Mouse (Mus musculus): Measurements from ENCODE around the gene Tmem8b. TPM values are rescaled to one million over a fixed set of nuclear protein-coding genes. Genes with fewer than 3 reads are reported as not detected.

Tmem8b gene
- polyA plus RNA-seq, 1 experiment from 2014 or later = 2.8 TPM

GRCm38 (mm10) chr4:43703851-43704250, 35.1 kb downstream of the Tmem8b start:
- no peak overlapping the region for H3K9ac ChIP-seq (replicated peaks; ENCODE audit: low read length)
- no peak overlapping the region for H3K4me2 ChIP-seq (replicated peaks; ENCODE audit: low read depth, low read length)
- no peak overlapping the region for H3K4me3 ChIP-seq (ENCODE audit: low read length)
- no peaks in the 10 kb centered on the region for H3K36me3 ChIP-seq (ENCODE audit: insufficient read depth, low read length)
- H3K27ac ChIP-seq (ENCODE audit: low read length) = no peak overlapping the region
- 0 out of 2 replicates have a peak, but pooled peaks have one; percentile 15 for ATAC-seq (ENCODE audit: low FRiP score, low TSS enrichment)
- no peaks in the 10 kb centered on the region for H3K27me3 ChIP-seq (ENCODE audit: insufficient read depth, low read length)
- 0 out of 2 replicates have a peak, but pooled peaks cover 4% of the 10 kb centered on the region for H3K4me1 ChIP-seq (ENCODE audit: insufficient read depth, low read length)
- no peaks in the 10 kb centered on the region for H3K9me3 ChIP-seq (ENCODE audit: low read length)
- 54% methylated on average over 8 of the region's 8 CpGs for WGBS

- no peak overlapping the region for H3K27ac ChIP-seq (ENCODE audit: low read length)
- no peaks in the 10 kb centered on the region for H3K36me3 ChIP-seq (ENCODE audit: insufficient read depth, low read length)
- H3K9me3 ChIP-seq (ENCODE audit: low read length) = no peaks in the 10 kb centered on the region
- H3K4me1 ChIP-seq (ENCODE audit: insufficient read depth, low read length) = 0 out of 2 replicates have a peak, but pooled peaks cover 4% of the 10 kb centered on the region
- H3K27me3 ChIP-seq (ENCODE audit: insufficient read depth, low read length) = no peaks in the 10 kb centered on the region
- no peak overlapping the region for H3K9ac ChIP-seq (replicated peaks; ENCODE audit: low read length)
- no peak for ATAC-seq (ENCODE audit: low FRiP score, low TSS enrichment)
- H3K4me3 ChIP-seq (ENCODE audit: low read length) = no peak overlapping the region
- no peak overlapping the region for H3K4me2 ChIP-seq (replicated peaks; ENCODE audit: low read depth, low read length)
- WGBS = 69% methylated on average over 13 of the region's 13 CpGs
Measured at GRCm38 (mm10) chr4:43705991-43706390, 37.2 kb downstream of the Tmem8b start.

GRCm38 (mm10) chr4:43709869-43710268, 41.1 kb downstream of the Tmem8b start, which contains the start of gene Olfr71:
Gene Olfr71, minus strand, starts transcription at chr4:43710255.
- whole genome bisulfite sequencing = 83% methylated on average over 6 of the region's 6 CpGs
- ATAC-seq (ENCODE audit: low FRiP score, low TSS enrichment) = no peak

GRCm38 (mm10) chr4:43711821-43712220, 43.0 kb downstream of the Tmem8b start:
- no peaks in the 10 kb centered on the region for H3K9me3 ChIP-seq (ENCODE audit: low read length)
- H3K27ac ChIP-seq (ENCODE audit: low read length) = no peak overlapping the region
- 0% methylated on average over 2 of the region's 2 CpGs for WGBS
- no peak overlapping the region for H3K4me2 ChIP-seq (replicated peaks; ENCODE audit: low read depth, low read length)
- no peaks in the 10 kb centered on the region for H3K36me3 ChIP-seq (ENCODE audit: insufficient read depth, low read length)
- ATAC-seq (ENCODE audit: low FRiP score, low TSS enrichment) = no peak
- no peaks in the 10 kb centered on the region for H3K27me3 ChIP-seq (ENCODE audit: insufficient read depth, low read length)
- H3K4me1 ChIP-seq (ENCODE audit: insufficient read depth, low read length) = no peaks in the 10 kb centered on the region
- H3K9ac ChIP-seq (replicated peaks; ENCODE audit: low read length) = no peak overlapping the region
- no peak overlapping the region for H3K4me3 ChIP-seq (ENCODE audit: low read length)

More at GRCm38 (mm10) chr4:43709869-43710268, 41.1 kb downstream of the Tmem8b start, which contains the start of gene Olfr71:
- no peak within 1 kb of the TSS for H3K27ac ChIP-seq (ENCODE audit: low read length)
- H3K9me3 ChIP-seq (ENCODE audit: low read length) = no peaks in the 10 kb centered on the region
- no peaks in the 10 kb centered on the region for H3K4me1 ChIP-seq (ENCODE audit: insufficient read depth, low read length)
- H3K4me2 ChIP-seq (replicated peaks; ENCODE audit: low read depth, low read length) = no peak within 1 kb of the TSS
- H3K36me3 ChIP-seq (ENCODE audit: insufficient read depth, low read length) = no peaks in the 10 kb centered on the region
- no peak within 1 kb of the TSS for H3K9ac ChIP-seq (replicated peaks; ENCODE audit: low read length)
- no peak within 1 kb of the TSS for H3K4me3 ChIP-seq (ENCODE audit: low read length)
- no peaks in the 10 kb centered on the region for H3K27me3 ChIP-seq (ENCODE audit: insufficient read depth, low read length)

- no peaks in the 10 kb centered on the region for H3K4me1 ChIP-seq (ENCODE audit: insufficient read depth, low read length)
- no peak overlapping the region for H3K4me3 ChIP-seq (ENCODE audit: low read length)
- no peak for ATAC-seq (ENCODE audit: low FRiP score, low TSS enrichment)
- H3K27me3 ChIP-seq (ENCODE audit: insufficient read depth, low read length) = no peaks in the 10 kb centered on the region
- H3K9me3 ChIP-seq (ENCODE audit: low read length) = no peaks in the 10 kb centered on the region
- no peak overlapping the region for H3K9ac ChIP-seq (replicated peaks; ENCODE audit: low read length)
- 15% methylated on average over 7 of the region's 7 CpGs for WGBS
- no peaks in the 10 kb centered on the region for H3K36me3 ChIP-seq (ENCODE audit: insufficient read depth, low read length)
- H3K4me2 ChIP-seq (replicated peaks; ENCODE audit: low read depth, low read length) = no peak overlapping the region
- H3K27ac ChIP-seq (ENCODE audit: low read length) = no peak overlapping the region
Measured at GRCm38 (mm10) chr4:43713652-43714219, 45.0 kb downstream of the Tmem8b start.

GRCm38 (mm10) chr4:43720491-43721228, 51.9 kb downstream of the Tmem8b start:
- Histone ChIP-seq H3K27me3 (ENCODE audit: insufficient read depth, low read length) (no peaks in the 10 kb centered on the region), H3K4me3 (ENCODE audit: low read length) (no peak overlapping the region), H3K4me1 (ENCODE audit: insufficient read depth, low read length) (no peaks in the 10 kb centered on the region), H3K27ac (ENCODE audit: low read length) (no peak overlapping the region), H3K9ac (replicated peaks; ENCODE audit: low read length) (no peak overlapping the region), H3K9me3 (ENCODE audit: low read length) (no peaks in the 10 kb centered on the region), H3K4me2 (replicated peaks; ENCODE audit: low read depth, low read length) (no peak overlapping the region), H3K36me3 (ENCODE audit: insufficient read depth, low read length) (no peaks in the 10 kb centered on the region)
- no peak for ATAC-seq (ENCODE audit: low FRiP score, low TSS enrichment)
- 70% methylated on average over 14 of the region's 16 CpGs for WGBS

GRCm38 (mm10) chr4:43722191-43722590, 53.4 kb downstream of the Tmem8b start:
- Histone ChIP-seq H3K4me2 (replicated peaks; ENCODE audit: low read depth, low read length) (no peak overlapping the region), H3K27ac (ENCODE audit: low read length) (no peak overlapping the region), H3K9me3 (ENCODE audit: low read length) (no peaks in the 10 kb centered on the region), H3K36me3 (ENCODE audit: insufficient read depth, low read length) (no peaks in the 10 kb centered on the region), H3K9ac (replicated peaks; ENCODE audit: low read length) (no peak overlapping the region), H3K4me3 (ENCODE audit: low read length) (no peak overlapping the region), H3K27me3 (ENCODE audit: insufficient read depth, low read length) (no peaks in the 10 kb centered on the region), H3K4me1 (ENCODE audit: insufficient read depth, low read length) (no peaks in the 10 kb centered on the region; the same call in 1 of the 2 replicates)
- 82% methylated on average over 4 of the region's 4 CpGs for WGBS
- no peak for ATAC-seq (ENCODE audit: low FRiP score, low TSS enrichment)

- WGBS = 35% methylated on average over 1 of the region's 1 CpGs
- Histone ChIP-seq H3K27ac (ENCODE audit: low read length) (no peak overlapping the region), H3K27me3 (ENCODE audit: insufficient read depth, low read length) (no peaks in the 10 kb centered on the region), H3K4me1 (ENCODE audit: insufficient read depth, low read length) (peaks cover 22% of the 10 kb centered on the region), H3K9ac (replicated peaks; ENCODE audit: low read length) (no peak overlapping the region), H3K9me3 (ENCODE audit: low read length) (no peaks in the 10 kb centered on the region), H3K4me3 (ENCODE audit: low read length) (no peak overlapping the region), H3K4me2 (replicated peaks; ENCODE audit: low read depth, low read length) (no peak overlapping the region), H3K36me3 (ENCODE audit: insufficient read depth, low read length) (no peaks in the 10 kb centered on the region)
- ATAC-seq (ENCODE audit: low FRiP score, low TSS enrichment) = no peak
Measured at GRCm38 (mm10) chr4:43724764-43725163, 56.0 kb downstream of the Tmem8b start.

GRCm38 (mm10) chr4:43726228-43726993, 57.6 kb downstream of the Tmem8b start:
- Histone ChIP-seq H3K4me3 (ENCODE audit: low read length) (no peak overlapping the region), H3K9me3 (ENCODE audit: low read length) (no peaks in the 10 kb centered on the region), H3K27ac (ENCODE audit: low read length) (no peak overlapping the region), H3K4me1 (ENCODE audit: insufficient read depth, low read length) (peaks cover 31% of the 10 kb centered on the region), H3K9ac (replicated peaks; ENCODE audit: low read length) (no peak overlapping the region), H3K4me2 (replicated peaks; ENCODE audit: low read depth, low read length) (no peak overlapping the region), H3K36me3 (ENCODE audit: insufficient read depth, low read length) (no peaks in the 10 kb centered on the region), H3K27me3 (ENCODE audit: insufficient read depth, low read length) (no peaks in the 10 kb centered on the region)
- ATAC-seq (ENCODE audit: low FRiP score, low TSS enrichment) = peak; percentile 16; the same call in 1 of the 2 replicates
- WGBS = 67% methylated on average over 12 of the region's 12 CpGs

Measured in kidney, embryonic 16.5 days (tissue).